Mouse (Mus musculus) limb, embryonic 12.5 days (tissue): Measurements from ENCODE around the gene Srebf2. TPM values are rescaled to one million over a fixed set of nuclear protein-coding genes. Genes with fewer than 3 reads are reported as not detected.
"Not testable (repeated sequence)": the region's sequence is repeated elsewhere in the genome, so short reads cannot be mapped to it uniquely, and the experiment has no call there.

ENCODE experiments used
- ATAC-seq: fragments of 200-750 bp; cut with Nextera tagmentation; 2 replicates; pipeline ENCODE4 v1.8.0; 2017; ENCODE audit warnings: low read depth, moderate TSS enrichment; ENCODE audit not compliant: insufficient number of reproducible peaks, insufficient read depth, low FRiP score, low TSS enrichment
- H3K27ac ChIP-seq: fragments of 300-500 bp; sonication (generic); 2 replicates; pipeline ENCODE4 v1.5.1; 2016; ENCODE audit warnings: mild to moderate bottlenecking, moderate library complexity
- H3K27me3 ChIP-seq: fragments of 300-500 bp; sonication (generic); 2 replicates; pipeline ENCODE4 v1.6.1; 2016; ENCODE audit warnings: mild to moderate bottlenecking, moderate library complexity
- H3K36me3 ChIP-seq: fragments of 300-500 bp; sonication (generic); 2 replicates; pipeline ENCODE4 v1.6.1; 2016; ENCODE audit warnings: mild to moderate bottlenecking, moderate library complexity
- H3K4me1 ChIP-seq: fragments of 300-500 bp; sonication (generic); replicated peaks from 2 replicates; pipeline ENCODE4 v1.6.1; 2016
- H3K4me2 ChIP-seq: fragments of 300-500 bp; sonication (generic); 2 replicates; pipeline ENCODE4 v1.6.1; 2016; ENCODE audit warnings: mild to moderate bottlenecking, moderate library complexity
- H3K4me3 ChIP-seq: fragments of 300-500 bp; sonication (generic); replicated peaks from 2 replicates; pipeline ENCODE4 v1.5.1; 2016; ENCODE audit warnings: mild to moderate bottlenecking
- H3K9ac ChIP-seq: fragments of 300-500 bp; sonication (generic); replicated peaks from 2 replicates; pipeline ENCODE4 v1.6.1; 2016; ENCODE audit warnings: mild to moderate bottlenecking, moderate library complexity
- H3K9me3 ChIP-seq: fragments of 300-500 bp; sonication (generic); 2 replicates; pipeline ENCODE4 v1.6.1; 2016; ENCODE audit warnings: mild to moderate bottlenecking, moderate library complexity
- WGBS: fragments of 180-500 bp; shearing (Covaris S2); methylation state at CpG from one replicate; pipeline ENCODE4 v1.1.7; 2016; 5-methylcytosine and 5-hydroxymethylcytosine counted together
- polyA plus RNA-seq: library from polyadenylated mRNA; unstranded; fragments of >200 nt; fragmentation: Nextera tagmentation; extraction: Ambion mirVana; gene quantifications from 2 replicates; pipeline ENCODE4 v1.2.1, GENCODE M21; 2016

Srebf2 gene
- polyA plus RNA-seq, 1 experiment from 2014 or later, result 186 TPM

- Histone ChIP-seq H3K36me3 (peaks cover 17% of the 10 kb centered on the region; the same call in 1 of the 2 replicates), H3K4me2 (no peak overlapping the region), H3K4me3 (no peak overlapping the region), H3K4me1 (peaks cover 5% of the 10 kb centered on the region), H3K9me3 (no peaks in the 10 kb centered on the region), H3K27me3 (peaks cover 14% of the 10 kb centered on the region), H3K27ac (no peak overlapping the region), H3K9ac (no peak overlapping the region)
- 74% methylated on average over 6 of the region's 6 CpGs for WGBS
- ATAC-seq, result no peak
Measured at GRCm38 (mm10) chr15:82230098-82230611, 83.2 kb downstream of the Srebf2 start.

GRCm38 (mm10) chr15:82231100-82231499, 84.1 kb downstream of the Srebf2 start:
- no peak overlapping the region for H3K9ac ChIP-seq
- H3K36me3 ChIP-seq, result peaks cover 20% of the 10 kb centered on the region; the same call in 1 of the 2 replicates
- no peaks in the 10 kb centered on the region for H3K9me3 ChIP-seq
- H3K4me3 ChIP-seq, result no peak overlapping the region
- WGBS, result 73% methylated on average over 4 of the region's 4 CpGs
- no peak for ATAC-seq
- no peak overlapping the region for H3K27ac ChIP-seq
- H3K27me3 ChIP-seq, result peaks cover 4% of the 10 kb centered on the region
- peaks cover 5% of the 10 kb centered on the region for H3K4me1 ChIP-seq
- no peak overlapping the region for H3K4me2 ChIP-seq

- H3K4me3 ChIP-seq, result no peak overlapping the region
- ATAC-seq, result no peak
- WGBS, result 69% methylated on average over 11 of the region's 11 CpGs
- no peak overlapping the region for H3K27ac ChIP-seq
- no peaks in the 10 kb centered on the region for H3K27me3 ChIP-seq
- H3K4me1 ChIP-seq, result peaks cover 5% of the 10 kb centered on the region
- H3K9ac ChIP-seq, result no peak overlapping the region
- no peaks in the 10 kb centered on the region for H3K9me3 ChIP-seq
- H3K4me2 ChIP-seq, result no peak overlapping the region
- H3K36me3 ChIP-seq, result peaks cover 20% of the 10 kb centered on the region; the same call in 1 of the 2 replicates
Measured at GRCm38 (mm10) chr15:82231591-82232378, 84.8 kb downstream of the Srebf2 start.

GRCm38 (mm10) chr15:82232651-82233050, 85.7 kb downstream of the Srebf2 start:
- 66% methylated on average over 4 of the region's 4 CpGs for WGBS
- Histone ChIP-seq H3K27me3 (no peaks in the 10 kb centered on the region), H3K9ac (0 out of 2 replicates have a peak overlapping the region, but pooled peaks have one; percentile 0), H3K4me1 (peaks cover 5% of the 10 kb centered on the region), H3K4me2 (no peak overlapping the region), H3K27ac (no peak overlapping the region), H3K36me3 (peaks cover 21% of the 10 kb centered on the region; the same call in 1 of the 2 replicates), H3K9me3 (no peaks in the 10 kb centered on the region), H3K4me3 (no peak overlapping the region)
- no peak for ATAC-seq

GRCm38 (mm10) chr15:82235661-82236060, 88.7 kb downstream of the Srebf2 start:
- 86% methylated on average over 10 of the region's 10 CpGs for WGBS
- Histone ChIP-seq H3K9me3 (no peaks in the 10 kb centered on the region), H3K36me3 (peaks cover 43% of the 10 kb centered on the region; the same call in 1 of the 2 replicates)

GRCm38 (mm10) chr15:82236565-82236964, 89.6 kb downstream of the Srebf2 start:
- no peaks in the 10 kb centered on the region for H3K27me3 ChIP-seq
- H3K4me2 ChIP-seq, result no peak overlapping the region
- no peaks in the 10 kb centered on the region for H3K9me3 ChIP-seq
- H3K36me3 ChIP-seq, result peaks cover 43% of the 10 kb centered on the region; the same call in 1 of the 2 replicates
- no peak overlapping the region for H3K27ac ChIP-seq
- no peak overlapping the region for H3K9ac ChIP-seq
- H3K4me1 ChIP-seq, result no peaks in the 10 kb centered on the region
- H3K4me3 ChIP-seq, result no peak overlapping the region
- WGBS, result 19% methylated on average over 5 of the region's 5 CpGs
- ATAC-seq, result peak; percentile 50; the same call in 1 of the 2 replicates

More at GRCm38 (mm10) chr15:82235661-82236060, 88.7 kb downstream of the Srebf2 start:
- Histone ChIP-seq H3K4me3 (no peak overlapping the region), H3K4me2 (no peak overlapping the region), H3K27ac (no peak overlapping the region), H3K4me1 (no peaks in the 10 kb centered on the region), H3K9ac (no peak overlapping the region), H3K27me3 (no peaks in the 10 kb centered on the region)
- ATAC-seq, result no peak

GRCm38 (mm10) chr15:82243311-82243710, 96.3 kb downstream of the Srebf2 start:
- Histone ChIP-seq H3K4me1 (peaks cover 12% of the 10 kb centered on the region), H3K9me3 (no peaks in the 10 kb centered on the region), H3K36me3 (peaks cover 16% of the 10 kb centered on the region; the same call in 1 of the 2 replicates), H3K27me3 (no peaks in the 10 kb centered on the region), H3K27ac (no peak overlapping the region), H3K9ac (peak overlapping the region; percentile 70), H3K4me2 (peak overlapping the region; percentile 93), H3K4me3 (peak overlapping the region; percentile 70)
- WGBS, result 74% methylated on average over 3 of the region's 3 CpGs
- no peak for ATAC-seq

- H3K9ac ChIP-seq, result peak overlapping the region; percentile 70
- WGBS, result 11% methylated on average over 12 of the region's 12 CpGs
- H3K9me3 ChIP-seq, result no peaks in the 10 kb centered on the region
- 0 out of 2 replicates have a peak, but pooled peaks have one; percentile 32 for ATAC-seq
- peak overlapping the region; percentile 70 for H3K4me3 ChIP-seq
- no peak overlapping the region for H3K27ac ChIP-seq
- no peaks in the 10 kb centered on the region for H3K27me3 ChIP-seq
- H3K36me3 ChIP-seq, result peaks cover 11% of the 10 kb centered on the region; the same call in 1 of the 2 replicates
- peak overlapping the region; percentile 93 for H3K4me2 ChIP-seq
- peaks cover 12% of the 10 kb centered on the region for H3K4me1 ChIP-seq
Measured at GRCm38 (mm10) chr15:82243742-82244114, 96.7 kb downstream of the Srebf2 start.

GRCm38 (mm10) chr15:82244115-82244804, 97.3 kb downstream of the Srebf2 start, which contains the start of gene Cenpm:
Gene Cenpm, minus strand, starts transcription at chr15:82244748.
- peak within 1 kb of the TSS; percentile 70 for H3K9ac ChIP-seq
- under 1% methylated on average over 64 of the region's 65 CpGs for WGBS
- no peaks in the 10 kb centered on the region for H3K9me3 ChIP-seq
- peak within 1 kb of the TSS; percentile 91 for H3K27ac ChIP-seq
- H3K27me3 ChIP-seq, result no peaks in the 10 kb centered on the region
- H3K4me3 ChIP-seq, result peak within 1 kb of the TSS; percentile 70
- peak within 1 kb of the TSS; percentile 93 for H3K4me2 ChIP-seq
- H3K36me3 ChIP-seq, result peaks cover 6% of the 10 kb centered on the region; the same call in 1 of the 2 replicates
- peak; percentile 94 for ATAC-seq
- H3K4me1 ChIP-seq, result peaks cover 12% of the 10 kb centered on the region

- 21% methylated on average over 9 of the region's 9 CpGs for WGBS
- H3K27ac ChIP-seq, result peak overlapping the region; percentile 91
- not testable (repeated sequence) for ATAC-seq, H3K9me3 ChIP-seq, H3K36me3 ChIP-seq, H3K27me3 ChIP-seq
- H3K4me3 ChIP-seq, result peak overlapping the region; percentile 70
- H3K9ac ChIP-seq, result peak overlapping the region; percentile 70
- peak overlapping the region; percentile 93 for H3K4me2 ChIP-seq
- peaks cover 12% of the 10 kb centered on the region for H3K4me1 ChIP-seq
Measured at GRCm38 (mm10) chr15:82244805-82245161, 97.8 kb downstream of the Srebf2 start.
